In the genomic region with DNA sequence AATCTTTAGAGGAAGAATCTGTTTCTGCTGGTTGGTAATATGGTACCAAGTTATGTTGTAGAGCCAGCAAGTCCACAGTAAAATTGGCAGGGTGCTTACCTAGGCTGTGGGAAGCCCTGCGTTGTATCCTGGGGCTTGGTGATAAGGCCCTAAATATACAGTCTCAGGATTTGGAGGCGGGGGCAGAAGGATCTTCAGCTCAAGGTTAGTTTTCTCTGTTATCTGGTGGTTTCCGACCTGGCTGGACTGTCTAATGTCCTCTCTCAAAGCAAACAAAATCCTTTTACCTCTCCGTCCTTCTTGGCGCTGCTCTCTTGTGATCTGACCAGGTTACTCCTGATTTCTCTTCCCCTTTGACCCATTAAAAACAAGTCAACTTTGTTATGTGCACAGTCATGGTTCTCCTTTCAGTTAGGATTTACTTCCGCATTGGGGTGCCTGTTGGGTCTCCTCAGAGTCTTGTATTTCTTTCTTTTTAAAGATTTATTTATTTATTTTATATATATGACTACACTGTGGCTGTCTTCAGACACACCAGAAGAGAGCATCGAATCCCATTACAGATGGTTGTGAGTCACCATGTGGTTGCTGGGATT, we compare ENCODE assay signal across 14 mouse cellular contexts. TPM values are rescaled to one million over a fixed set of nuclear protein-coding genes. Genes with fewer than 3 reads are reported as not detected.
DNase-seq lines count a peak whose midpoint lies in the region; ATAC-seq and TF ChIP-seq lines count a peak whose summit lies in the region.
"Had no signal": no experiment of that assay in that cellular context is flagged by ENCODE, and none has a peak within 500 bp of the region (broad histone marks: within the 10 kb centered on the region; RNA-seq: fewer than 3 reads in every experiment).

No protein-coding gene starts in this region.

- TF ChIP-seq CTCF in spleen, adult 2 months (IDR thresholded peaks at IDR 0.05; ENCODE audit: extremely low read depth, insufficient read depth, insufficient read length, insufficient replicate concordance): no peak
- TF ChIP-seq CTCF in liver, embryonic 14.5 days (IDR thresholded peaks at IDR 0.05; ENCODE audit: low read depth): no peak

- H3K36me3 ChIP-seq in spleen, adult 2 months (ENCODE audit: control insufficient read depth, insufficient read depth, low read length): no peaks in the 10 kb centered on the region
- H3K36me3 ChIP-seq in liver, embryonic 14.5 days (replicated peaks; ENCODE audit: control insufficient read depth, insufficient read depth, low read depth): peaks cover 29% of the 10 kb centered on the region
- H3K36me3 ChIP-seq in hindbrain, embryonic 10.5 days: no peaks in the 10 kb centered on the region
- H3K36me3 ChIP-seq: hindbrain, embryonic 15.5 days had no signal

- 48% methylated on average over 7 of the region's 7 CpGs for WGBS in spleen, adult 2 months
- WGBS in liver, embryonic 14.5 days (ENCODE audit: insufficient replicate concordance): 20% methylated on average over 7 of the region's 7 CpGs
- WGBS in hindbrain, embryonic 10.5 days: 91% methylated on average over 7 of the region's 7 CpGs

- peaks cover 2% of the 10 kb centered on the region; the same call in 1 of the 2 replicates for H3K4me1 ChIP-seq in spleen, adult 2 months (ENCODE audit: control insufficient read depth, insufficient read depth, insufficient read length)
- peaks cover 35 to 57% of the 10 kb centered on the region in 2 experiments for H3K4me1 ChIP-seq in liver, embryonic 14.5 days (replicated peaks; ENCODE audit: control insufficient read depth in 2 of 2, insufficient read depth in 2 of 2, low read length in 1 of 2)
- peaks cover 27% of the 10 kb centered on the region for H3K4me1 ChIP-seq in hindbrain, embryonic 10.5 days (replicated peaks)

- ATAC-seq in common myeloid progenitor, adult 5-6 weeks (replicated peaks; ENCODE audit: low read depth, poor library complexity, severe bottlenecking): peak; percentile 13
- ATAC-seq in liver, embryonic 14.5 days (ENCODE audit: insufficient read depth): peak; percentile 51
- ATAC-seq: activated CD4-positive, CD25-positive, alpha-beta regulatory T cell, adult 4 months; forebrain, embryonic 16.5 days had no signal

- no peak for DNase-seq in spleen, adult 2 months (ENCODE audit: low read depth in 1 of 2, low spot score in 2 of 2)
- DNase-seq in spleen, adult 18-20 months: no peak
- peak; percentile 76 to 79 (median 76) for DNase-seq in liver, embryonic 14.5 days (ENCODE audit: low read depth in 3 of 3, low spot score in 3 of 3)
- no peak for DNase-seq in cerebellum, adult 8-10 months
- no peak for DNase-seq in layer of hippocampus, adult 11-12 months (ENCODE audit: low spot score)
- no peak for DNase-seq in hindbrain, embryonic 10.5 days (ENCODE audit: low spot score)
- DNase-seq: heart, adult 2 months had no signal

- TF ChIP-seq EP300 in liver, embryonic 14.5 days (IDR thresholded peaks at IDR 0.05; ENCODE audit: low read depth): peak; percentile 68

- peak overlapping the region; percentile 92 for H3K4me2 ChIP-seq in liver, embryonic 14.5 days (ENCODE audit: low read depth)
- H3K4me2 ChIP-seq: hindbrain, embryonic 15.5 days; lung, embryonic 15.5 days had no signal

- no peaks in the 10 kb centered on the region for H3K27me3 ChIP-seq in spleen, adult 2 months (ENCODE audit: control insufficient read depth, insufficient read depth, low read length)
- no peaks in the 10 kb centered on the region for H3K27me3 ChIP-seq in liver, embryonic 14.5 days (ENCODE audit: control insufficient read depth, insufficient read depth, low read length)
- peaks cover 39% of the 10 kb centered on the region for H3K27me3 ChIP-seq in hindbrain, embryonic 10.5 days (ENCODE audit: insufficient read depth, poor library complexity, severe bottlenecking)
- H3K27me3 ChIP-seq: lung, embryonic 15.5 days had no signal

- H3K9ac ChIP-seq in liver, embryonic 14.5 days (replicated peaks): peak overlapping the region; percentile 80
- H3K9ac ChIP-seq: hindbrain, embryonic 15.5 days; kidney, embryonic 15.5 days; lung, embryonic 15.5 days had no signal

- peak overlapping the region; percentile 20; the same call in 1 of the 2 replicates for H3K4me3 ChIP-seq in spleen, adult 2 months (ENCODE audit: extremely low read depth, insufficient read depth, insufficient read length)
- peak overlapping the region; percentile 86 to 89 for H3K4me3 ChIP-seq in liver, embryonic 14.5 days (ENCODE audit: insufficient read depth in 1 of 2, low read depth in 2 of 2, low read length in 2 of 2)
- H3K4me3 ChIP-seq in hindbrain, embryonic 10.5 days: no peak overlapping the region
- H3K4me3 ChIP-seq: heart, adult 2 months; hindbrain, embryonic 15.5 days; kidney, embryonic 15.5 days; lung, embryonic 15.5 days had no signal

- TF ChIP-seq POLR2A in spleen, adult 2 months (IDR thresholded peaks at IDR 0.05; ENCODE audit: low read depth, low read length): no peak

- H3K9me3 ChIP-seq in liver, embryonic 14.5 days (ENCODE audit: control insufficient read depth, low read length): no peaks in the 10 kb centered on the region
- H3K9me3 ChIP-seq in hindbrain, embryonic 10.5 days: peaks cover 6% of the 10 kb centered on the region; the same call in 1 of the 2 replicates
- H3K9me3 ChIP-seq: hindbrain, embryonic 15.5 days; kidney, embryonic 15.5 days; lung, embryonic 15.5 days had no signal

- peak overlapping the region; percentile 75 for H3K27ac ChIP-seq in spleen, adult 2 months (ENCODE audit: insufficient read depth, low read length)
- peak overlapping the region; percentile 97 for H3K27ac ChIP-seq in liver, embryonic 14.5 days
- no peak overlapping the region for H3K27ac ChIP-seq in hindbrain, embryonic 10.5 days
- H3K27ac ChIP-seq: heart, adult 2 months; hindbrain, embryonic 15.5 days; kidney, embryonic 15.5 days; lung, embryonic 15.5 days had no signal

RNA-seq across cellular contexts. Expression of a gene that starts 2.8 kb away (rescaled TPM):
- 89.4 and 101 TPM in 2 replicates for polyA plus RNA-seq in spleen, adult 2 months (2012; rRNA removed)
- total RNA-seq in common myeloid progenitor, adult 5-6 weeks (2017): 142 and 144 TPM in 2 replicates
- 81.8 and 106 TPM in 2 replicates for polyA plus RNA-seq in liver, embryonic 14.5 days (2012; rRNA removed)
- polyA plus RNA-seq in liver, embryonic 14.5 days (2014; fragmentation: Nextera tagmentation; extraction: Ambion mirVana): 369 and 390 TPM in 2 replicates
- 30.0 and 40.7 TPM in 2 replicates for polyA plus RNA-seq in hindbrain, embryonic 10.5 days (2016; fragmentation: Nextera tagmentation; extraction: Ambion mirVana)

RNA-seq across cellular contexts. Expression of a gene that starts 22.1 kb away (rescaled TPM):
- 38.9 and 49.1 TPM in 2 replicates for polyA plus RNA-seq in spleen, adult 2 months (2012; rRNA removed)
- total RNA-seq in common myeloid progenitor, adult 5-6 weeks (2017): 1.2 and 1.9 TPM in 2 replicates
- polyA plus RNA-seq in liver, embryonic 14.5 days (2012; rRNA removed): 0.04 and 0.07 TPM in 2 replicates
- polyA plus RNA-seq in liver, embryonic 14.5 days (2014; fragmentation: Nextera tagmentation; extraction: Ambion mirVana): 0.16 and 0.47 TPM in 2 replicates
- 1.0 and 1.2 TPM in 2 replicates for polyA plus RNA-seq in hindbrain, embryonic 10.5 days (2016; fragmentation: Nextera tagmentation; extraction: Ambion mirVana)
- total RNA-seq: layer of hippocampus, postnatal 14 days had no signal

RNA-seq across cellular contexts. Expression of a gene that starts 56.8 kb away (rescaled TPM):
- polyA plus RNA-seq in spleen, adult 2 months (2012; rRNA removed): 68.3 and 73.9 TPM in 2 replicates
- total RNA-seq in common myeloid progenitor, adult 5-6 weeks (2017): 83.0 and 83.6 TPM in 2 replicates
- polyA plus RNA-seq in liver, embryonic 14.5 days (2012; rRNA removed): 3.5 and 4.8 TPM in 2 replicates
- polyA plus RNA-seq in liver, embryonic 14.5 days (2014; fragmentation: Nextera tagmentation; extraction: Ambion mirVana): 2.4 and 3.4 TPM in 2 replicates
- 11.2 and 11.4 TPM in 2 replicates for polyA plus RNA-seq in hindbrain, embryonic 10.5 days (2016; fragmentation: Nextera tagmentation; extraction: Ambion mirVana)

Comparison
In these comparisons a context has a peak if more than half of its experiments do, and no peak if none do; other contexts are left out.
1. DNase-seq: peak in liver, embryonic 14.5 days (3 of 3); none in spleen, adult 2 months (0 of 2), spleen, adult 18-20 months (0 of 2), cerebellum, adult 8-10 months (single experiment), layer of hippocampus, adult 11-12 months (single experiment) and hindbrain, embryonic 10.5 days (single experiment).
2. RNA of a gene that starts 22.1 kb away (polyA plus RNA-seq): 38.9 to 49.1 TPM in spleen, adult 2 months; 1.0 to 1.2 TPM in hindbrain, embryonic 10.5 days and 0.04 to 0.47 TPM in liver, embryonic 14.5 days; every median in the first group is over 10 times any median in the second.